Mouse (Mus musculus) heart, adult 18-20 months (tissue): ENCODE results near the gene Stk35. TPM values are rescaled to one million over a fixed set of nuclear protein-coding genes. Genes with fewer than 3 reads are reported as not detected.

Experiments
- DNase-seq, 2 experiments: peaks; one replicate each; pipeline ENCODE4 v3.0.0; 2021 to 2022; ENCODE audit warnings: mixed read lengths in 1 of 2
- long read RNA-seq, 2 experiments: library from polyadenylated mRNA; stranded (forward); transcript quantifications; one replicate each; pipeline ENCODE4 v2.0.0; 2021
- total RNA-seq, 2 experiments: library from RNA; stranded (reverse); gene quantifications; 2 replicates each; pipeline ENCODE4 v1.2.3; 2021

The Stk35 gene
- 10 to 100 TPM; 11.7 to 14.3 TPM for total RNA-seq
- long read RNA-seq, experiment 1, partial matches to known transcripts: 0 of 1 reads
- long read RNA-seq, experiment 1, other reads (novel, unspliced or antisense): 0 of 1 reads
- long read RNA-seq, experiment 2: 0 reads

- peak; percentile 90 to 94 for DNase-seq
Measured at GRCm38 (mm10) chr2:129800271-129800903, at the start of gene Stk35. Gene Stk35 (plus strand): TSS chr2:129800517.

GRCm38 (mm10) chr2:129782046-129782445, 18.3 kb upstream of the Stk35 start:
- no peak for DNase-seq

- no peak for DNase-seq
Measured at GRCm38 (mm10) chr2:129796501-129796900, 3.8 kb upstream of the Stk35 start.

GRCm38 (mm10) chr2:129797709-129798108, 2.6 kb upstream of the Stk35 start:
- DNase-seq: no peak

- no peak for DNase-seq
Measured at GRCm38 (mm10) chr2:129798410-129798809, 1.9 kb upstream of the Stk35 start.

- DNase-seq: no peak
Measured at GRCm38 (mm10) chr2:129800904-129801230, 550 bp downstream of the Stk35 start.

- peak; percentile 93 to 99 for DNase-seq
Measured at GRCm38 (mm10) chr2:129801231-129802029, 1.1 kb downstream of the Stk35 start.

- no peak for DNase-seq
Measured at GRCm38 (mm10) chr2:129805486-129805885, 5.2 kb downstream of the Stk35 start.

GRCm38 (mm10) chr2:129806486-129806885, 6.2 kb downstream of the Stk35 start:
- DNase-seq: no peak

GRCm38 (mm10) chr2:129810563-129810962, 10.2 kb downstream of the Stk35 start:
- DNase-seq: no peak

GRCm38 (mm10) chr2:129814033-129814432, 13.7 kb downstream of the Stk35 start:
- no peak for DNase-seq

GRCm38 (mm10) chr2:129815076-129815475, 14.8 kb downstream of the Stk35 start:
- DNase-seq: peak in 1 of 2 experiments; percentile 18

GRCm38 (mm10) chr2:129817603-129818257, 17.4 kb downstream of the Stk35 start:
- DNase-seq: peak; percentile 51 to 56

- DNase-seq: peak in 1 of 2 experiments; percentile 34
Measured at GRCm38 (mm10) chr2:129818868-129819267, 18.6 kb downstream of the Stk35 start.

- peak; percentile 35 to 40 for DNase-seq
Measured at GRCm38 (mm10) chr2:129819531-129819930, 19.2 kb downstream of the Stk35 start.

- DNase-seq: peak in 1 of 2 experiments; percentile 22
Measured at GRCm38 (mm10) chr2:129819951-129820350, 19.6 kb downstream of the Stk35 start.

GRCm38 (mm10) chr2:129821021-129821420, 20.7 kb downstream of the Stk35 start:
- no peak for DNase-seq

GRCm38 (mm10) chr2:129821568-129821967, 21.3 kb downstream of the Stk35 start:
- no peak for DNase-seq

- no peak for DNase-seq
Measured at GRCm38 (mm10) chr2:129823310-129823709, 23.0 kb downstream of the Stk35 start.

GRCm38 (mm10) chr2:129824254-129824653, 23.9 kb downstream of the Stk35 start:
- DNase-seq: no peak

GRCm38 (mm10) chr2:129826141-129826540, 25.8 kb downstream of the Stk35 start:
- peak in 1 of 2 experiments; percentile 23 for DNase-seq

GRCm38 (mm10) chr2:129832993-129833392, 32.7 kb downstream of the Stk35 start:
- DNase-seq: no peak

GRCm38 (mm10) chr2:129834221-129834620, 33.9 kb downstream of the Stk35 start:
- DNase-seq: no peak
